Mouse (Mus musculus): ENCODE data around the gene Ddx19a.
"Not testable (repeated sequence)": the region's sequence is repeated elsewhere in the genome, so short reads cannot be mapped to it uniquely, and the experiment has no call there.

GRCm38 (mm10) chr8:111026609-111027008, 29.0 kb upstream of the Ddx19a start:
- TF ChIP-seq POLR2A, CTCF (IDR thresholded peaks at IDR 0.05; ENCODE audit: insufficient read depth, low read depth, low read length): not testable (repeated sequence)

Measured in olfactory bulb, adult 2 months (tissue).